Mouse (Mus musculus) kidney, postnatal 36 days (tissue): Measurements from ENCODE around the gene Zfp202.

Source experiments
- DNase-seq, 2 experiments: peaks; one replicate each; pipeline ENCODE4 v3.0.0; 2021 to 2022; ENCODE audit warnings: mixed read lengths in 2 of 2

The Zfp202 gene

GRCm38 (mm10) chr9:40241223-40241801, 49.2 kb downstream of the Zfp202 start:
- peak; percentile 25 to 54 for DNase-seq

GRCm38 (mm10) chr9:40241951-40242888, 50.1 kb downstream of the Zfp202 start:
- peak; percentile 14 to 31 for DNase-seq

GRCm38 (mm10) chr9:40245466-40245865, 53.4 kb downstream of the Zfp202 start:
- no peak for DNase-seq

GRCm38 (mm10) chr9:40245974-40246665, 54.0 kb downstream of the Zfp202 start:
- DNase-seq, result no peak

- DNase-seq, result no peak
These were observed 54.6 kb downstream of the Zfp202 start for GRCm38 (mm10) chr9:40246702-40247101.

GRCm38 (mm10) chr9:40249106-40249505, 57.0 kb downstream of the Zfp202 start:
- no peak for DNase-seq

- DNase-seq, result no peak
These were observed 60.3 kb downstream of the Zfp202 start for GRCm38 (mm10) chr9:40252459-40252858.
